Mouse (Mus musculus): ENCODE results near the gene Plgrkt. TPM values are rescaled to one million over a fixed set of nuclear protein-coding genes. Genes with fewer than 3 reads are reported as not detected.

The Plgrkt gene
- polyA plus RNA-seq, 1 experiment from 2014 or later = 75.7 TPM

DNA sequence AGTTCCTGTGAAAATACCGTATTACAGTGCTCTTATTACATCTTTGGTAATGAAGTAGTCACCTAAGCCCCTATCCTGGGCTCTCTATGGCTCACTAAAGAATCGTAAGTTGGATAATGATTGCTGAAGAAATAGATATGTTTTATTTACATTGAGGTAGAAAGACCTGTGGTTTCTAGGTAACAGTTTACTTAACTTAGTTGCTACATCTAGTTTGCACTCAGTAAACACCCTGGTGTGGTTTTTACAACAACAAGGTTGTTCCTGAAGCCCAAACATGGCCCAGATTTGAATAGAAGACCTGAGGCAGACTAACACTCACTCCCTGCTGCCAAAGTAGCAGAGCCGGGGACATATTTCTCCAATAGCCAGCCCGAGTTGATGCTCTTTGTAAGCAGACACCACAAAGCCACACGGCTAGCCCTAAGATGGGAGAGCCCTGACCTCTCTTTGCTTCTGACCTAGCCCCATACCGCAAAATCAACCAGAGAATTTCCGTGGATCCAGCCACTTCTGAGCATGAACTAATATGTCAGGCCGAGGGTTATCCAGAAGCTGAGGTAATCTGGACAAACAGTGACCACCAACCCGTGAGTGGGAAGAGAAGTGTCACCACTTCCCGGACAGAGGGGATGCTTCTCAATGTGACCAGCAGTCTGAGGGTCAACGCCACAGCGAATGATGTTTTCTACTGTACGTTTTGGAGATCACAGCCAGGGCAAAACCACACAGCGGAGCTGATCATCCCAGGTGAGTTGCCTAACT lies 12.8 kb upstream of the Plgrkt start:
- H3K4me2 ChIP-seq = no peak overlapping the region
- 91% methylated on average over 14 of the region's 14 CpGs for WGBS
- no peak overlapping the region for H3K27ac ChIP-seq (replicated peaks)
- H3K9me3 ChIP-seq (replicated peaks) = no peaks in the 10 kb centered on the region
- no peak for ATAC-seq (ENCODE audit: low FRiP score)
- no peaks in the 10 kb centered on the region for H3K27me3 ChIP-seq (replicated peaks)
- H3K4me1 ChIP-seq = no peaks in the 10 kb centered on the region
- H3K4me3 ChIP-seq (replicated peaks) = no peak overlapping the region
- H3K36me3 ChIP-seq = no peaks in the 10 kb centered on the region
- no peak overlapping the region for H3K9ac ChIP-seq (replicated peaks)

GRCm38 (mm10) chr19:29376382-29376781 lies 9.2 kb upstream of the Plgrkt start:
- H3K4me1 ChIP-seq = no peaks in the 10 kb centered on the region
- 80% methylated on average over 3 of the region's 3 CpGs for WGBS
- H3K9ac ChIP-seq (replicated peaks) = no peak overlapping the region
- H3K27me3 ChIP-seq (replicated peaks) = no peaks in the 10 kb centered on the region
- no peak overlapping the region for H3K4me3 ChIP-seq (replicated peaks)
- ATAC-seq (ENCODE audit: low FRiP score) = no peak
- no peak overlapping the region for H3K4me2 ChIP-seq
- no peaks in the 10 kb centered on the region for H3K36me3 ChIP-seq
- H3K27ac ChIP-seq (replicated peaks) = no peak overlapping the region
- no peaks in the 10 kb centered on the region for H3K9me3 ChIP-seq (replicated peaks)

GRCm38 (mm10) chr19:29374947-29375346 lies 7.8 kb upstream of the Plgrkt start:
- Histone ChIP-seq H3K27ac (replicated peaks) (no peak overlapping the region), H3K4me2 (no peak overlapping the region), H3K4me1 (no peaks in the 10 kb centered on the region), H3K9ac (replicated peaks) (no peak overlapping the region), H3K36me3 (no peaks in the 10 kb centered on the region), H3K4me3 (replicated peaks) (no peak overlapping the region), H3K9me3 (replicated peaks) (no peaks in the 10 kb centered on the region), H3K27me3 (replicated peaks) (no peaks in the 10 kb centered on the region)
- no peak for ATAC-seq (ENCODE audit: low FRiP score)
- WGBS = 93% methylated on average over 9 of the region's 9 CpGs

GRCm38 (mm10) chr19:29373438-29373837 lies 6.2 kb upstream of the Plgrkt start:
- peak overlapping the region; percentile 40; the same call in 1 of the 2 replicates for H3K9ac ChIP-seq (replicated peaks)
- H3K4me1 ChIP-seq = no peaks in the 10 kb centered on the region
- no peaks in the 10 kb centered on the region for H3K9me3 ChIP-seq (replicated peaks)
- no peak for ATAC-seq (ENCODE audit: low FRiP score)
- H3K27ac ChIP-seq (replicated peaks) = no peak overlapping the region
- 33% methylated on average over 11 of the region's 11 CpGs for WGBS
- H3K4me2 ChIP-seq = peak overlapping the region; percentile 56
- H3K27me3 ChIP-seq (replicated peaks) = no peaks in the 10 kb centered on the region
- peak overlapping the region; percentile 21 for H3K4me3 ChIP-seq (replicated peaks)
- no peaks in the 10 kb centered on the region for H3K36me3 ChIP-seq

DNA sequence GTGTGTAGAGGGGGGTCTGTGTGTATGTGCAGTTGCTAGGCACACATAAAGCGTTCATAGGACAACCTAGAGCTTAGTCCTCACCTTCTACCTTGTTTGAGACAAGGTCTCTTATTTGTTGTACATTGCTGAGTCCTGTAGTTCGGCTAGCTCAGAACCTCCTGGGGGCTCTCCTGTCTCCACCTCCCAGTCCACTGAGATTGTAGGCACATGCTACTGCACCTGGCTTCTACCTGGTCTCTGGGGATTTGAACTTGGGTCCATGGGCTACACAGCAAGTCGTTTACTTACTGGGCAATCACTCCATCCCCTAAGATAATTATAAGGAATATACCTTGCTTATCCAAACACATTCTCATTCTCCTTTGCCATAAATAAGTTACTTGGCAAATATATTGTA lies 5.4 kb upstream of the Plgrkt start:
- 98% methylated on average over 3 of the region's 3 CpGs for WGBS
- H3K4me2 ChIP-seq = no peak overlapping the region

DNA sequence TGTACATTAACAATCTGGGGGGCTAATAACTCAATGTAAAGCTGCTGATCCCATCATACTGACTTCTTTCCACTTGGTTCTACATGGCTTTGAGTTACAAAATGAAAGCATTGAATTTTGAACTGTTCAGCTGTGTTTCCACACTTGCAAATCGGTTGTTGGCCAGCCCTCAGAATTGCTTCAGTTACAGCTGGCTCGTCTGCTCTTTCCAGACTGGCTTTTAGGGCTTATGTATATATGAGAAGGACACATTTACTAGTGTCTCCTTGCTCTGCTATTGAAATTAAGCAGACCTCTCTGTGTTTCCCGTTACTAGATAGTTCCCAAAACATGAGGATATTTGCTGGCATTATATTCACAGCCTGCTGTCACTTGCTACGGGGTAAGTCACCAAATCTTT lies 4.9 kb upstream of the Plgrkt start:
- Histone ChIP-seq H3K4me2 (no peak overlapping the region), H3K9ac (replicated peaks) (no peak overlapping the region), H3K4me1 (peaks cover 6% of the 10 kb centered on the region), H3K9me3 (replicated peaks) (no peaks in the 10 kb centered on the region), H3K27ac (replicated peaks) (no peak overlapping the region), H3K36me3 (no peaks in the 10 kb centered on the region), H3K27me3 (replicated peaks) (no peaks in the 10 kb centered on the region), H3K4me3 (replicated peaks) (no peak overlapping the region)
- ATAC-seq (ENCODE audit: low FRiP score) = no peak
- WGBS = 81% methylated on average over 4 of the region's 4 CpGs

More for the DNA sequence above, 5.4 kb upstream of the Plgrkt start:
- Histone ChIP-seq H3K27me3 (replicated peaks) (no peaks in the 10 kb centered on the region), H3K36me3 (no peaks in the 10 kb centered on the region), H3K9me3 (replicated peaks) (no peaks in the 10 kb centered on the region), H3K9ac (replicated peaks) (no peak overlapping the region), H3K4me3 (replicated peaks) (no peak overlapping the region), H3K27ac (replicated peaks) (no peak overlapping the region), H3K4me1 (peaks cover under 1% of the 10 kb centered on the region)
- ATAC-seq (ENCODE audit: low FRiP score) = no peak

- Histone ChIP-seq H3K27ac (replicated peaks) (no peak overlapping the region), H3K9ac (replicated peaks) (no peak overlapping the region), H3K4me1 (peaks cover 10% of the 10 kb centered on the region), H3K36me3 (no peaks in the 10 kb centered on the region), H3K4me3 (replicated peaks) (no peak overlapping the region), H3K27me3 (replicated peaks) (no peaks in the 10 kb centered on the region), H3K9me3 (replicated peaks) (no peaks in the 10 kb centered on the region), H3K4me2 (no peak overlapping the region)
- no peak for ATAC-seq (ENCODE audit: low FRiP score)
- WGBS = 84% methylated on average over 18 of the region's 18 CpGs
Observed at GRCm38 (mm10) chr19:29371284-29372081, 4.3 kb upstream of the Plgrkt start.

DNA sequence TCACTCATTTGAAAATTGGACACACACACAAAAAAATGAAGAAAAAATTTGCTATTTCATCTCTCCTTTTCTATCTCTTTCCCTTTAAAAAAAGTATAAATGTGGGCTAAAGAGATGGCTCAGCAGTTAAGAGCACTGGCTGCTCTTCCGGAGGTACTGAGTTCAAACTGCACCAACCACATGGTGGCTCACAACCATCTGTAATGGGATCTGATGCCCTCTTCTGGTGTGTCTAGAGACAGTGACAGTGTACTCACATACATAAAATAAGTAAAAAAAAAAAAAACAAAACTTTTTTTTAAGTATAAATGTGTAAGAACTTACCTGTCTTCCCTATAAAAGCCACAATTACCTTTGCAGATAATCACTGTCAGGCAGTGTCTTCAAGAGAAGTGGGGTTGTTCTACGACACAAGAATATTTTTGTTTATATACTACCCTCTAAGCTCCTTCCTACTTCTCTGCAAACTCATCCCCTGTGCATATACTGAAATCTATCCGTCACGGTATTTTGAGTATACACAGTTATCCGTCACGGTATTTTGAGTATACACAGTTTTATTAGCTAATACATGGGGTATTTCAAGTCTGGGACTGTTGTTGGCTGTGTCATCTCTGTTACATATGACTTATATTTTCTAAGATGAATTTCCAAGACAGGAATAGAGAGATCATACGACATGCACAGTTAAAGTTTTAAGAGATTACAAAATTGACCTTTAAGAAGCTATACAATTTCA lies 3.5 kb upstream of the Plgrkt start:
- no peaks in the 10 kb centered on the region for H3K27me3 ChIP-seq (replicated peaks)
- peaks cover 10% of the 10 kb centered on the region for H3K4me1 ChIP-seq
- H3K9me3 ChIP-seq (replicated peaks) = no peaks in the 10 kb centered on the region
- H3K4me3 ChIP-seq (replicated peaks) = no peak overlapping the region
- H3K27ac ChIP-seq (replicated peaks) = no peak overlapping the region
- H3K9ac ChIP-seq (replicated peaks) = no peak overlapping the region
- no peaks in the 10 kb centered on the region for H3K36me3 ChIP-seq
- ATAC-seq (ENCODE audit: low FRiP score) = no peak
- no peak overlapping the region for H3K4me2 ChIP-seq
- 93% methylated on average over 7 of the region's 7 CpGs for WGBS

- ATAC-seq (ENCODE audit: low FRiP score) = no peak
- no peak overlapping the region for H3K9ac ChIP-seq (replicated peaks)
- no peak overlapping the region for H3K4me2 ChIP-seq
- no peak overlapping the region for H3K4me3 ChIP-seq (replicated peaks)
- WGBS = 74% methylated on average over 12 of the region's 12 CpGs
- H3K36me3 ChIP-seq = no peaks in the 10 kb centered on the region
- no peaks in the 10 kb centered on the region for H3K27me3 ChIP-seq (replicated peaks)
- H3K4me1 ChIP-seq = peaks cover 10% of the 10 kb centered on the region
- no peak overlapping the region for H3K27ac ChIP-seq (replicated peaks)
- no peaks in the 10 kb centered on the region for H3K9me3 ChIP-seq (replicated peaks)
Observed at GRCm38 (mm10) chr19:29370112-29370511, 2.9 kb upstream of the Plgrkt start.

- Histone ChIP-seq H3K4me2 (no peak overlapping the region), H3K27ac (replicated peaks) (no peak overlapping the region), H3K9me3 (replicated peaks) (no peaks in the 10 kb centered on the region), H3K36me3 (no peaks in the 10 kb centered on the region), H3K9ac (replicated peaks) (no peak overlapping the region), H3K4me1 (peaks cover 10% of the 10 kb centered on the region), H3K27me3 (replicated peaks) (no peaks in the 10 kb centered on the region), H3K4me3 (replicated peaks) (no peak overlapping the region)
- ATAC-seq (ENCODE audit: low FRiP score) = no peak
- WGBS = 87% methylated on average over 3 of the region's 3 CpGs
Observed at GRCm38 (mm10) chr19:29368671-29369309, 1.6 kb upstream of the Plgrkt start.

DNA sequence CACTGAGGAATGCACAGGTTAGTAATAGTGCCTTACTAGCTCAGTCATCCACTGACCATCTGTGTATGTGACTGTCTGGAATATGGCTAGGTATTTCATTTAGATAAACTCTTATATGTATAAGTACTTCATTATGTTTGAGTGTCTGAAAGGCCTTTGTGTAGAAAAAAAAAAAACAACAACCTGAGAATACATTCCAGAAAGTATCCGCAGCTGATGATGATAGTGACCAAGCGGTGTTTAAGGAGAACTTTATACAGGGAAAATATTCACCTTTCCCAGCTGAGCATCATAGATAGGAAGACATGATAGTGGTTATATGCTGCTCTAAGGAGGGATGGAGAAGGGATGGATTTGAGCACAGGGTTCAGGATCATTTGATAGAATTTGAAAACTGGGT lies 851 bp upstream of the Plgrkt start:
- ATAC-seq (ENCODE audit: low FRiP score) = no peak
- Histone ChIP-seq H3K4me2 (no peak overlapping the region), H3K4me1 (peaks cover 10% of the 10 kb centered on the region), H3K27ac (replicated peaks) (no peak overlapping the region), H3K36me3 (no peaks in the 10 kb centered on the region), H3K9ac (replicated peaks) (no peak overlapping the region), H3K4me3 (replicated peaks) (no peak overlapping the region), H3K27me3 (replicated peaks) (no peaks in the 10 kb centered on the region), H3K9me3 (replicated peaks) (no peaks in the 10 kb centered on the region)
- 92% methylated on average over 2 of the region's 2 CpGs for WGBS

Measured in neural tube, embryonic 15.5 days (tissue).